Mouse (Mus musculus) left cerebral cortex, adult 8-10 months (tissue): ENCODE measurements at regions not wholly inside any gene's neighbourhood (a gene's known extent, or its start where the extent isn't known, plus 50 kb on each side); places are given as distances from the start of the nearest gene placed in this dataset.
"Not testable (repeated sequence)": the region's sequence is repeated elsewhere in the genome, so short reads cannot be mapped to it uniquely, and the experiment has no call there.

Experiments
- DNase-seq, 2 experiments: peaks; one replicate each; pipeline ENCODE4 v3.0.0; 2022; ENCODE audit warnings: low spot score in 2 of 2

GRCm38 (mm10) chr7:137522450-137522849, 85.0 kb downstream of the Glrx3 start:
- DNase-seq: no peak

GRCm38 (mm10) chr7:137533476-137533875, 96.1 kb downstream of the Glrx3 start:
- no peak for DNase-seq

- DNase-seq: no peak
Measured at GRCm38 (mm10) chr7:137549991-137550390, 112.6 kb downstream of the Glrx3 start.

- no peak for DNase-seq
Measured at GRCm38 (mm10) chr7:137552551-137553198, 115.3 kb downstream of the Glrx3 start.

- no peak for DNase-seq
Measured at GRCm38 (mm10) chr7:137555481-137555880, 118.1 kb downstream of the Glrx3 start.

- no peak for DNase-seq
Measured at GRCm38 (mm10) chr7:137557439-137557838, 120.0 kb downstream of the Glrx3 start.

- DNase-seq: peak; percentile 10 to 72
Measured at GRCm38 (mm10) chr7:137558871-137559270, 121.5 kb downstream of the Glrx3 start.

- DNase-seq: no peak
Measured at GRCm38 (mm10) chr7:137570199-137570598, 132.8 kb downstream of the Glrx3 start.

- DNase-seq: no peak
Measured at GRCm38 (mm10) chr7:137575491-137575890, 138.1 kb downstream of the Glrx3 start.

- no peak for DNase-seq
Measured at GRCm38 (mm10) chr7:137576251-137576650, 138.8 kb downstream of the Glrx3 start.

- DNase-seq: no peak
Measured at GRCm38 (mm10) chr7:137583556-137583955, 146.1 kb downstream of the Glrx3 start.

GRCm38 (mm10) chr7:137584916-137585315, 147.5 kb downstream of the Glrx3 start:
- DNase-seq: not testable (repeated sequence)

- no peak for DNase-seq
Measured at GRCm38 (mm10) chr7:137593570-137593969, 156.2 kb downstream of the Glrx3 start.

- no peak for DNase-seq
Measured at GRCm38 (mm10) chr7:137595567-137595966, 158.2 kb downstream of the Glrx3 start.

- DNase-seq: no peak
Measured at GRCm38 (mm10) chr7:137596161-137596560, 158.7 kb downstream of the Glrx3 start.

- peak; percentile 26 to 58 for DNase-seq
Measured at GRCm38 (mm10) chr7:137603039-137603438, 165.6 kb downstream of the Glrx3 start.

- DNase-seq: no peak
Measured at GRCm38 (mm10) chr7:137609752-137610151, 172.3 kb downstream of the Glrx3 start.

GRCm38 (mm10) chr7:137611363-137611762, 173.9 kb downstream of the Glrx3 start:
- no peak for DNase-seq

GRCm38 (mm10) chr7:137611891-137612522, 174.6 kb downstream of the Glrx3 start:
- no peak for DNase-seq

- DNase-seq: no peak
Measured at GRCm38 (mm10) chr7:137618406-137619133, 181.2 kb downstream of the Glrx3 start.

- no peak for DNase-seq
Measured at GRCm38 (mm10) chr7:137619286-137619789, 181.9 kb downstream of the Glrx3 start.

- DNase-seq: no peak
Measured at GRCm38 (mm10) chr7:137628266-137628665, 190.9 kb downstream of the Glrx3 start.
